Mouse (Mus musculus) intestine, embryonic 15.5 days (tissue): Measurements from ENCODE around the gene Prss40. TPM values are rescaled to one million over a fixed set of nuclear protein-coding genes. Genes with fewer than 3 reads are reported as not detected.
"Not testable (repeated sequence)": the region's sequence is repeated elsewhere in the genome, so short reads cannot be mapped to it uniquely, and the experiment has no call there.

Source experiments
- ATAC-seq: fragments of 200-750 bp; cut with Nextera tagmentation; 2 replicates; pipeline ENCODE4 v1.8.0; 2017; ENCODE audit warnings: moderate TSS enrichment, moderate library complexity
- H3K27ac ChIP-seq: fragments of 300-500 bp; sonication (generic); 2 replicates; pipeline ENCODE4 v1.5.1; 2015; ENCODE audit warnings: mild to moderate bottlenecking, inconsistent platforms
- H3K27me3 ChIP-seq: fragments of 300-500 bp; sonication (generic); replicated peaks from 2 replicates; pipeline ENCODE4 v1.6.1; 2015; ENCODE audit warnings: inconsistent platforms
- H3K36me3 ChIP-seq: fragments of 300-500 bp; sonication (generic); 2 replicates; pipeline ENCODE4 v1.6.1; 2015; ENCODE audit warnings: inconsistent platforms
- H3K4me1 ChIP-seq: fragments of 300-500 bp; sonication (generic); replicated peaks from 2 replicates; pipeline ENCODE4 v1.6.1; 2015; ENCODE audit warnings: inconsistent platforms
- H3K4me2 ChIP-seq: fragments of 300-500 bp; sonication (generic); replicated peaks from 2 replicates; pipeline ENCODE4 v1.6.1; 2015; ENCODE audit warnings: mild to moderate bottlenecking, inconsistent platforms
- H3K4me3 ChIP-seq: fragments of 300-500 bp; sonication (generic); replicated peaks from 2 replicates; pipeline ENCODE4 v1.5.1; 2015; ENCODE audit warnings: inconsistent platforms
- H3K9ac ChIP-seq: fragments of 300-500 bp; sonication (generic); 2 replicates; pipeline ENCODE4 v1.6.1; 2015; ENCODE audit warnings: inconsistent platforms
- H3K9me3 ChIP-seq: fragments of 300-500 bp; sonication (generic); 2 replicates; pipeline ENCODE4 v1.6.1; 2016; ENCODE audit warnings: inconsistent platforms
- WGBS: fragments of 180-500 bp; shearing (Covaris S2); methylation state at CpG from one replicate; pipeline ENCODE4 v1.1.7; 2015; 5-methylcytosine and 5-hydroxymethylcytosine counted together
- polyA plus RNA-seq: library from polyadenylated mRNA; unstranded; fragments of >200 nt; fragmentation: Nextera tagmentation; extraction: Ambion mirVana; gene quantifications from 2 replicates; pipeline ENCODE4 v1.2.1, GENCODE M21; 2015

Prss40 gene
- polyA plus RNA-seq, 1 experiment from 2014 or later, result not detected

GRCm38 (mm10) chr1:34571431-34571830 is 10.7 kb upstream of the Prss40 start:
- Histone ChIP-seq H3K27me3 (no peaks in the 10 kb centered on the region), H3K4me1 (no peaks in the 10 kb centered on the region), H3K36me3 (no peaks in the 10 kb centered on the region), H3K4me2 (no peak overlapping the region), H3K9ac (no peak overlapping the region), H3K4me3 (no peak overlapping the region), H3K27ac (no peak overlapping the region), H3K9me3 (no peaks in the 10 kb centered on the region)
- WGBS, result 79% methylated on average over 6 of the region's 6 CpGs
- no peak for ATAC-seq

GRCm38 (mm10) chr1:34569876-34570275 is 9.1 kb upstream of the Prss40 start:
- Histone ChIP-seq H3K4me3 (no peak overlapping the region), H3K4me1 (no peaks in the 10 kb centered on the region), H3K27me3 (no peaks in the 10 kb centered on the region), H3K9me3 (no peaks in the 10 kb centered on the region), H3K36me3 (no peaks in the 10 kb centered on the region), H3K9ac (no peak overlapping the region), H3K27ac (no peak overlapping the region), H3K4me2 (no peak overlapping the region)
- no peak for ATAC-seq
- 89% methylated on average over 2 of the region's 2 CpGs for WGBS

- no peaks in the 10 kb centered on the region for H3K27me3 ChIP-seq
- H3K9me3 ChIP-seq, result no peaks in the 10 kb centered on the region
- H3K36me3 ChIP-seq, result no peaks in the 10 kb centered on the region
- 94% methylated on average over 2 of the region's 2 CpGs for WGBS
- H3K4me2 ChIP-seq, result no peak overlapping the region
- no peak overlapping the region for H3K4me3 ChIP-seq
- H3K4me1 ChIP-seq, result no peaks in the 10 kb centered on the region
- H3K9ac ChIP-seq, result no peak overlapping the region
- ATAC-seq, result no peak
- H3K27ac ChIP-seq, result no peak overlapping the region
Observed at GRCm38 (mm10) chr1:34568120-34568519, 7.4 kb upstream of the Prss40 start.

GRCm38 (mm10) chr1:34564383-34565045 is 3.8 kb upstream of the Prss40 start:
- no peaks in the 10 kb centered on the region for H3K4me1 ChIP-seq
- 72% methylated on average over 8 of the region's 8 CpGs for WGBS
- H3K27me3 ChIP-seq, result no peaks in the 10 kb centered on the region
- no peak overlapping the region for H3K4me3 ChIP-seq
- H3K36me3 ChIP-seq, result no peaks in the 10 kb centered on the region
- H3K9me3 ChIP-seq, result no peaks in the 10 kb centered on the region
- H3K4me2 ChIP-seq, result no peak overlapping the region
- no peak overlapping the region for H3K9ac ChIP-seq
- ATAC-seq, result no peak
- no peak overlapping the region for H3K27ac ChIP-seq

GRCm38 (mm10) chr1:34554275-34554674 is 6.5 kb downstream of the Prss40 start:
- H3K36me3 ChIP-seq, result no peaks in the 10 kb centered on the region
- ATAC-seq, result no peak
- H3K4me2 ChIP-seq, result no peak overlapping the region
- H3K9ac ChIP-seq, result no peak overlapping the region
- no peaks in the 10 kb centered on the region for H3K27me3 ChIP-seq
- no peak overlapping the region for H3K27ac ChIP-seq
- no peak overlapping the region for H3K4me3 ChIP-seq
- H3K4me1 ChIP-seq, result no peaks in the 10 kb centered on the region
- H3K9me3 ChIP-seq, result no peaks in the 10 kb centered on the region
- 85% methylated on average over 7 of the region's 7 CpGs for WGBS

GRCm38 (mm10) chr1:34553690-34554089 is 7.1 kb downstream of the Prss40 start:
- Histone ChIP-seq H3K4me3 (no peak overlapping the region), H3K36me3 (no peaks in the 10 kb centered on the region), H3K9me3 (no peaks in the 10 kb centered on the region), H3K9ac (no peak overlapping the region), H3K4me1 (no peaks in the 10 kb centered on the region), H3K4me2 (no peak overlapping the region), H3K27me3 (no peaks in the 10 kb centered on the region), H3K27ac (no peak overlapping the region)
- no peak for ATAC-seq
- 81% methylated on average over 1 of the region's 1 CpGs for WGBS

GRCm38 (mm10) chr1:34547074-34547473 is 13.7 kb downstream of the Prss40 start:
- H3K27me3 ChIP-seq, result no peaks in the 10 kb centered on the region
- 81% methylated on average over 1 of the region's 1 CpGs for WGBS
- no peak overlapping the region for H3K9ac ChIP-seq
- no peak for ATAC-seq
- H3K4me1 ChIP-seq, result no peaks in the 10 kb centered on the region
- no peaks in the 10 kb centered on the region for H3K36me3 ChIP-seq
- H3K9me3 ChIP-seq, result no peaks in the 10 kb centered on the region
- no peak overlapping the region for H3K4me3 ChIP-seq
- H3K27ac ChIP-seq, result no peak overlapping the region
- H3K4me2 ChIP-seq, result no peak overlapping the region

GRCm38 (mm10) chr1:34536767-34537485 is 23.8 kb downstream of the Prss40 start:
- Histone ChIP-seq H3K9ac (no peak overlapping the region), H3K9me3 (no peaks in the 10 kb centered on the region), H3K27me3 (peaks cover 24% of the 10 kb centered on the region), H3K27ac (no peak overlapping the region), H3K36me3 (no peaks in the 10 kb centered on the region), H3K4me2 (peak overlapping the region; percentile 56), H3K4me3 (peak overlapping the region; percentile 23), H3K4me1 (0 out of 2 replicates have a peak, but pooled peaks cover 7% of the 10 kb centered on the region)
- ATAC-seq, result peak; percentile 75
- WGBS, result 6% methylated on average over 16 of the region's 16 CpGs

GRCm38 (mm10) chr1:34536291-34536766 is 24.4 kb downstream of the Prss40 start:
- Histone ChIP-seq H3K27ac (no peak overlapping the region), H3K9me3 (no peaks in the 10 kb centered on the region), H3K4me1 (0 out of 2 replicates have a peak, but pooled peaks cover 7% of the 10 kb centered on the region), H3K36me3 (no peaks in the 10 kb centered on the region), H3K9ac (no peak overlapping the region), H3K27me3 (peaks cover 24% of the 10 kb centered on the region), H3K4me2 (peak overlapping the region; percentile 56), H3K4me3 (0 out of 2 replicates have a peak overlapping the region, but pooled peaks have one; percentile 6)
- 2% methylated on average over 14 of the region's 14 CpGs for WGBS
- no peak for ATAC-seq

GRCm38 (mm10) chr1:34535043-34535698 is 25.6 kb downstream of the Prss40 start, which contains the start of gene Cfc1:
TSS of gene Cfc1 (plus strand) at chr1:34535648.
- H3K4me1 ChIP-seq, ATAC-seq, H3K36me3 ChIP-seq, H3K27ac ChIP-seq, H3K9ac ChIP-seq, H3K9me3 ChIP-seq: not testable (repeated sequence)
- WGBS, result 23% methylated on average over 7 of the region's 7 CpGs
- Histone ChIP-seq H3K27me3 (peaks cover 24% of the 10 kb centered on the region), H3K4me2 (peak within 1 kb of the TSS; percentile 56), H3K4me3 (0 out of 2 replicates have a peak within 1 kb of the TSS, but pooled peaks have one; percentile 6)

GRCm38 (mm10) chr1:34534574-34534973 is 26.2 kb downstream of the Prss40 start:
- H3K4me1 ChIP-seq, ATAC-seq, H3K4me2 ChIP-seq, H3K36me3 ChIP-seq, H3K4me3 ChIP-seq, H3K27ac ChIP-seq, H3K9me3 ChIP-seq, H3K9ac ChIP-seq: not testable (repeated sequence)
- H3K27me3 ChIP-seq, result peaks cover 24% of the 10 kb centered on the region
- 28% methylated on average over 3 of the region's 3 CpGs for WGBS

- no peak overlapping the region for H3K4me2 ChIP-seq
- 81% methylated on average over 3 of the region's 3 CpGs for WGBS
- no peak for ATAC-seq
- H3K36me3 ChIP-seq, result no peaks in the 10 kb centered on the region
- H3K4me1 ChIP-seq, result no peaks in the 10 kb centered on the region
- H3K4me3 ChIP-seq, result no peak overlapping the region
- no peaks in the 10 kb centered on the region for H3K27me3 ChIP-seq
- H3K27ac ChIP-seq, result no peak overlapping the region
- no peaks in the 10 kb centered on the region for H3K9me3 ChIP-seq
- no peak overlapping the region for H3K9ac ChIP-seq
Observed at GRCm38 (mm10) chr1:34523647-34524046, 37.1 kb downstream of the Prss40 start.
